Mouse (Mus musculus): Measurements from ENCODE around the gene Ebf4. TPM values are rescaled to one million over a fixed set of nuclear protein-coding genes. Genes with fewer than 3 reads are reported as not detected.
"Not testable (repeated sequence)": the region's sequence is repeated elsewhere in the genome, so short reads cannot be mapped to it uniquely, and the experiment has no call there.

Ebf4 gene
- total RNA-seq, 2 experiments from 2014 or later: 12.2 to 13.0 TPM

- intact Hi-C loops (cut with DNase I): loop anchor here (5.0 kb wide), 1 partner anchor 65 kb away; the partner anchor contains the start of gene Ebf4
- DNase-seq (ENCODE audit: extremely low spot score in 1 of 2, low spot score in 2 of 2): peak in 1 of 2 experiments; percentile 71
Measured at GRCm38 (mm10) chr2:130362511-130363026, 67.6 kb downstream of the Ebf4 start.

GRCm38 (mm10) chr2:130365211-130366094 lies 70.5 kb downstream of the Ebf4 start:
- intact Hi-C loops (cut with DNase I): no loop called here
- peak in 1 of 2 experiments; percentile 59 for DNase-seq (ENCODE audit: extremely low spot score in 1 of 2, low spot score in 2 of 2)

GRCm38 (mm10) chr2:130367386-130367785 lies 72.4 kb downstream of the Ebf4 start:
- intact Hi-C loops (cut with DNase I): no loop called here
- DNase-seq (ENCODE audit: extremely low spot score in 1 of 2, low spot score in 2 of 2): no peak

- intact Hi-C loops (cut with DNase I); DNase-seq (ENCODE audit: extremely low spot score in 1 of 2, low spot score in 2 of 2): not testable (repeated sequence)
Measured at GRCm38 (mm10) chr2:130373026-130373425, 78.1 kb downstream of the Ebf4 start.

GRCm38 (mm10) chr2:130374951-130375350 lies 80.0 kb downstream of the Ebf4 start:
- intact Hi-C loops (cut with DNase I): no loop called here
- no peak for DNase-seq (ENCODE audit: extremely low spot score in 1 of 2, low spot score in 2 of 2)

GRCm38 (mm10) chr2:130383205-130383604 lies 88.2 kb downstream of the Ebf4 start:
- intact Hi-C loops (cut with DNase I): no loop called here
- DNase-seq (ENCODE audit: extremely low spot score in 1 of 2, low spot score in 2 of 2): no peak

- DNase-seq (ENCODE audit: extremely low spot score in 1 of 2, low spot score in 2 of 2): no peak
- intact Hi-C loops (cut with DNase I): no loop called here
Measured at GRCm38 (mm10) chr2:130383895-130384294, 88.9 kb downstream of the Ebf4 start.

DNA sequence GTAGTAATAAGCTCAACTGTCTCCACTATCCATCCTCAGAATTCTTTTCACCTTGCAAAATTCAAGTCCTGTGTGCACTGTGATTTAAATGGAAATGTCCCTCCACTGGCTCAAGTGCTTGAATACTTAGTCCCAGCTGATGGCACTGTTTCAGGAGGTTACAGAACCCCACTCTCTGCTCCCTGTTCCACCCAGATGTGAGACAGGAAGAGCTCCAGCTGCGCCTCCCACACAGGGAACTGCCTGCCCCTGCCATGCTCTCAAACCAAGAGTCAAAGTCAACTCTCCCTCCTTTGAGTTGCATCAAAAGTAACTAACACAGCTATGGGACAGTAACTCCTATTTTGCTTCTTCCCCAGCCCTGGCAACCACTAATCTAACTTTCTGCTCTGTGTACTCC lies 91.2 kb downstream of the Ebf4 start:
- no peak for DNase-seq (ENCODE audit: extremely low spot score in 1 of 2, low spot score in 2 of 2)
- intact Hi-C loops (cut with DNase I): no loop called here

DNA sequence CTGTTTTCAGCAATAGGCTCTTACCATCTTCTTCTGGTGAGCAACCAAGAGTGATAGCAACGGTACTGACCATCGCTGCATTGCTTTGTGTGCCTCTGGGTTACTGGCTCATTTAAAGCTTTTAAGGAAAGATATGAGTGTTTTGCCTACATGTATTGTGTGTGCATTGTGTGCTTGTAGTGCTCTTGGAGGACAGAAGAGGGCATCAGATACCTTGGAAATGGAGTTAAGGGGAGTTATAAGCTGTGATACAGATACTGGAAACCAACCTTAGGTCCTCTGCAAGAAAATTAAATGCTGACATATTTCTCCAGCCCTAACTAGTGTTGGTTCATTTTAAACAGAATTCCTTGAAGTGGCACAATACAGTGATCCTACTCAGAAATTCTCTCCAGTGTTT lies 93.8 kb downstream of the Ebf4 start:
- intact Hi-C loops (cut with DNase I): no loop called here
- no peak for DNase-seq (ENCODE audit: extremely low spot score in 1 of 2, low spot score in 2 of 2)

DNA sequence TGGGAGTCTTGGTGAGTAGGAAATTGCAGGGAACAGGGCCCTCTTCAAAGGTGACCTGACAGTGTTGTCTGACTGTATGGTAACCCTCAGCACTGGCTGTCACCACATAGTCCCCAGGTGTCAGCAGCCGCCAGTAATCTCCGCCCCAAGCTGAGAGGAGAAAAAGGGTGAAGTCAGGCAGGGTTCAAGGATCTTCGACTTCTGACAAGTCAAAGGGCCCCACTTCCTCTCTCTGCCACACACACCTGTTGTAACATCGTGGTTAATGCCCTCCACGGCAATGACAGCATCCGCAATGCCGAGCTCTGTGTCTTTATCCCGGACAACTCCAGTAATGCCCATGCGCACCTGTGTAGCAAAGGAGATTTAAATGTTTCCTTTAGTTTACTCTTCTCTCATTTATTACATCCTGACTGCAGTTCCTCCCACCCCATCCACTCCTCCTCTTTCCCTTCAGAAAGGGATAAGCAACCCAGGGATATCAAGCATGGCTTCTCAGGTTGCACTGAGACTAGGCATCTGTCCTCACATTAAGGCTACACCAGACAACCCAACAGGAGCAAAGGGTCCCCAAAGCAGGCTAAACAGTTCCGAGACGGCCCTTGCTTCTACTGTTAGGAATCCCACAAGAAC lies 96.1 kb downstream of the Ebf4 start:
- DNase-seq (ENCODE audit: extremely low spot score in 1 of 2, low spot score in 2 of 2): no peak
- intact Hi-C loops (cut with DNase I): no loop called here

DNA sequence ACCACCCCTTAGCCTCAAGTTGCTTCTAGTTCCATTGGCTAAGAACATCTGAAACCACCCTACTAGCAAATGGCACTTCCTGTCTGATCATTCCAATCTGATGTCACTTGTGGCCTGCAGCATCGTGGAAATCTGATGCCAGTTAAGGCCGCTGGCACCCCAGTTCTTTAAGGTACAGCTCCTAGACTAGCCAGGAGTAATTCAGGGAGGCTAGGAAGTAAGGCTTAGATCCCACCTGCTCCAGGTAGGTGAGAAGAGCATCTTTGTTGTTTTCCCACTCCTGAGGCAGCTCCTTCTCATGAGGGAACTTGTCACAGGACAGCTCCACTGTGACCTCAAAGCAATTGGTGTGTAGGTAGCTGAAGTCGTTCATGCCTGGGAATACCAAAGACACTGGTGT lies 97.9 kb downstream of the Ebf4 start:
- intact Hi-C loops (cut with DNase I): no loop called here
- DNase-seq (ENCODE audit: extremely low spot score in 1 of 2, low spot score in 2 of 2): no peak

- intact Hi-C loops (cut with DNase I): no loop called here
- no peak for DNase-seq (ENCODE audit: extremely low spot score in 1 of 2, low spot score in 2 of 2)
Measured at GRCm38 (mm10) chr2:130395696-130396095, 100.7 kb downstream of the Ebf4 start.

DNA sequence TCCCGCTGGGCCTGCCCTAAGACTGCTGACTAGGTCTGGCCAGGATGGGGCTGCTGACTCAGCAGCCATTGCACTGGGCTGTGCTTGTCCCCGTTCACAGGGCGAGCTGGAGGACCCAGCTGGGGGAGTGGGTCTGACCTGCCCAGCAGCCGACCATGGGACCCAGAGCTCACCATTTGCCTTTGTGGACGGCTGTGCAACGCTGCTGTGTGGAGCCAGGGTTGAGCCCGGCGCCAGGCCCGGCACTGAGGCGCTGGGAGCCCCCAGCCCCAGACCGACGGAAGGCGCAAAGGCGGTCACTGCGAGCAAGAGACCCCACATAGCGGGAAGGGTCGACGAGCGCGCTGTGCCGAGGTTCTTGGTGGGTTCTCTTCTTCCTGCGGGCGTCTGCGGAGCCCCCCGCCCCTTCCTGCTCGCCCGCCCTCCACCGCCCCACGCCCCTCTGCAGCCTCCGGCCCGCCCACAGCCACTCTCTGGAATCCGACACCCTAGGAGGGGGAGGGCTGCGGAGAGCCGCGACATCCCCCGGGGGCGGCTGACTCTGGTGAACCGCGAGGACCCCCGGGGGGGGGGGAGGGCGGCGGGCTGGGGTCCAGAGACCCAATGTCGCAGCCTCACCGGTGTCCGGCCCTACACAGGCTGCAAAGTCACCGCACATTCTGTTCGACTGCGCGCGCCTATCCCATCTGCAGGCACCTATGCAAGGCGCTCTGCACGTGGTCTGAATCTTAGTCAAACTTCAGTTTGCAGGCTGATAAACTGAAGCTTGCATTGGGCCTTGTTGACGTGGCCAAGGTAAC lies 102.4 kb downstream of the Ebf4 start, which contains the start of gene Cpxm1:
Gene Cpxm1, minus strand, starts transcription at position 389 of the 800 bp plus-strand sequence.
- peak in 1 of 2 experiments; percentile 63 for DNase-seq (ENCODE audit: extremely low spot score in 1 of 2, low spot score in 2 of 2)
- intact Hi-C loops (cut with DNase I): no loop called here

DNA sequence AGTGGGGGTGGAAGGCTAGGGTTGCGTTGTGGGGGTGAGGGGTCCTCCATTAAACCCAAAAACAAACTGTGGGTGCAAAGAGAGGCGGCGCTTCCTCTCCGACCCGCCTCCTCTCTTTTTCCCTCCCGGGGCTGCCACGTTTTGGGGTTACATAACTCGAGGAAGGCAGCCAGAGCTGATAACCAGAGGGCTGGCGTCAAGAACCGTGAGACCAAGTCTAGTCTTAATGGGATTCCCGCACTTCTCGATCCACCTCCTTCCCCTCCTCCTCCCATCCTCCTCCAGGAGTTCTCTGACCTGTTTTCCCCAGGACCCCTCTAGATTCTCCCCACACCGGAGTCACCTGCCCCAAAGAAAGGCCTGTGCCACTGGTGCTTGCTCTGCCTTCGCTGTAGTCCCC lies 103.1 kb downstream of the Ebf4 start:
- intact Hi-C loops (cut with DNase I): no loop called here
- no peak for DNase-seq (ENCODE audit: extremely low spot score in 1 of 2, low spot score in 2 of 2)

DNA sequence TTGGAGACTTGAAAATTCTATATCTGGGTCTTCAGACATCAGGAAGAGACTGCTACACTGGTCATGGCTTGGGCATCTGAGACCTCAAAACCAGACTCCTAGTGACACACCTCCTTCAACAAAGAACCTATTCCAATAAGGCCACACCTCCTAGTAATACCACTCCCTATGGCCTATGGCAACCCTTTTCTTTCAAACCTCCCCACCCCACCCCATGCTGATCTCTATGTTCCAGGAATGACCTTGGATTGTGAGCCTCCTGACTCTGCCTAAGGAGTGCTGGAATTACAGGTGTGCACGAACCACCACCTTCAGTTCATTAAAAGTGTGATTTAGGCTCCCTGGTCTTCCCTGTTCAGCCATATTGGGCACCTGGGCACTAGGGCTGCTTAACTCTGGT lies 105.1 kb downstream of the Ebf4 start:
- DNase-seq (ENCODE audit: extremely low spot score in 1 of 2, low spot score in 2 of 2): no peak
- intact Hi-C loops (cut with DNase I): no loop called here

DNA sequence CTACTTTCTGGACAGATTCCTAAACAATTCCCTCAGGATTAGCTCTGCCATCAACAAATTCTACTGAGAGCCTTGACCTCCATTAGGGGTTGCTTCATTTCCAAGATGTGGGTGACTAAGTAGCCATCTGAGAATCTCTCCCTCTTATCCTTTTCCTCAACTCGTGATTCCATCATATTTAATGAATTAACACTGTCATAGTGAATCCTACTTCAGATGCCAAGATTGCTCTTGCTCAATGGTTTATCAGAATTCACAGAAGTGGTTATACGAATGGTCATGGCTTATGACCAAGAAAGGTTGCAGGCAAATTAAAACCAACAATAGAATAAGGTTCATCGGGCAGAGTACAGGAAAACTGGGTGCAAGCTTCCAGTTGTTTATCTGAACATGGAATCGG lies 106.9 kb downstream of the Ebf4 start:
- intact Hi-C loops (cut with DNase I): no loop called here
- DNase-seq (ENCODE audit: extremely low spot score in 1 of 2, low spot score in 2 of 2): no peak

DNA sequence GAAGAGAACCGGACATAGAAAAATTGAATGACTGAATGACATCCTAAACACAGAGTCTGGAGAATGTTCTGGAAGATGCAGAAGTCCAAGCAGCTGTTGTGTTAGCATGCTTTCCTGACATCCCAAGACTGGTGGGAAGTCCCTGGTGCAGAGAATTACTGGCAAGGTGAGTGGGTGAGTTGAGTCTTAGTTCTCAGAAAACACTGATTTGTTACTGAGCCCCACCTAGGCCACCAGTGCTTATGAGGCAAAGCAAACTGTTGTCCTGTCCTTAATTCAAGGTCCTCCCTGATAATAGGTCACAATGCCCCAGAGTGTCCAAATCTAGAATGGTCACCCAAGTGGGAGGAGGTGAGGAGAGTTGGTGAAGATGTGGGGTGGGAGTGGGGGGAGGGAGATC lies 110.0 kb downstream of the Ebf4 start, which contains the start of the genes Gm28372 and 1700020A23Rik:
Gene Gm28372, plus strand, starts transcription at position 301 of the 400 bp plus-strand sequence.
Gene 1700020A23Rik, plus strand, starts transcription at position 321 of the 400 bp plus-strand sequence.
- no peak for DNase-seq (ENCODE audit: extremely low spot score in 1 of 2, low spot score in 2 of 2)
- intact Hi-C loops (cut with DNase I): no loop called here

- no peak for DNase-seq (ENCODE audit: extremely low spot score in 1 of 2, low spot score in 2 of 2)
- intact Hi-C loops (cut with DNase I): no loop called here
Measured at GRCm38 (mm10) chr2:130406178-130406577, 111.2 kb downstream of the Ebf4 start, which contains the start of gene Tmem239. Tmem239 (plus strand) TSS chr2:130406478.

- intact Hi-C loops (cut with DNase I): no loop called here
- DNase-seq (ENCODE audit: extremely low spot score in 1 of 2, low spot score in 2 of 2): no peak
Measured at GRCm38 (mm10) chr2:130408194-130408593, 113.2 kb downstream of the Ebf4 start.
